Mouse (Mus musculus) MEL (cell line): ENCODE data around the gene Stx18. TPM values are rescaled to one million over a fixed set of nuclear protein-coding genes. Genes with fewer than 3 reads are reported as not detected.

Experiments
- DNase-seq: peaks from one replicate; pipeline ENCODE4 v3.0.0; 2011; ENCODE audit warnings: low read depth, low spot score
- H3K27ac ChIP-seq: 2 replicates; pipeline ENCODE4 v1.5.1; 2012; ENCODE audit warnings: low read depth, mild to moderate bottlenecking, control low read depth, low read length, moderate library complexity; ENCODE audit not compliant: control insufficient read depth
- H3K27me3 ChIP-seq, 2 experiments: fragments of 150-350 bp in 1 of 2; sonication (generic) in 1 of 2; 2 replicates each; pipeline ENCODE4 v1.6.1; 2012; ENCODE audit warnings: low read length in 2 of 2, mild to moderate bottlenecking in 2 of 2, improper control_type of control experiment in 1 of 2, moderate library complexity in 1 of 2; ENCODE audit not compliant: insufficient read depth in 2 of 2, control insufficient read depth in 1 of 2
- H3K36me3 ChIP-seq, 2 experiments: 2 replicates each; pipeline ENCODE4 v1.6.1; 2012 to 2014; ENCODE audit warnings: low read length in 2 of 2, improper control_type of control experiment in 1 of 2, inconsistent platforms in 1 of 2, mild to moderate bottlenecking in 1 of 2; ENCODE audit not compliant: insufficient read depth in 2 of 2, control insufficient read depth in 1 of 2
- H3K4me1 ChIP-seq, 2 experiments: fragments of 150-350 bp in 1 of 2; sonication (generic) in 1 of 2; 2 replicates each; pipeline ENCODE4 v1.6.1; 2012; ENCODE audit warnings: low read length in 2 of 2, improper control_type of control experiment in 1 of 2, mild to moderate bottlenecking in 1 of 2; ENCODE audit not compliant: insufficient read depth in 2 of 2, control insufficient read depth in 1 of 2
- H3K4me3 ChIP-seq, 2 experiments: fragments of 150-350 bp in 1 of 2; sonication (generic) in 1 of 2; 2 replicates each; pipeline ENCODE4 v1.5.1; 2012; ENCODE audit warnings: low read depth in 2 of 2, low read length in 2 of 2, mild to moderate bottlenecking in 2 of 2, moderate library complexity in 2 of 2, control low read depth in 1 of 2, improper control_type of control experiment in 1 of 2; ENCODE audit not compliant: control insufficient read depth in 1 of 2, insufficient read depth in 1 of 2
- H3K79me2 ChIP-seq: 2 replicates; pipeline ENCODE4 v1.6.1; 2012; ENCODE audit warnings: mild to moderate bottlenecking, low read length, moderate library complexity; ENCODE audit not compliant: control insufficient read depth, poor library complexity, insufficient read depth
- H3K9ac ChIP-seq: 2 replicates; pipeline ENCODE4 v1.6.1; 2012; ENCODE audit warnings: low read depth, mild to moderate bottlenecking, control low read depth, low read length, moderate library complexity; ENCODE audit not compliant: control insufficient read depth, poor library complexity, severe bottlenecking
- H3K9me3 ChIP-seq: fragments of 150-350 bp; sonication (generic); replicated peaks from 2 replicates; pipeline ENCODE4 v1.6.1; 2012; ENCODE audit warnings: mild to moderate bottlenecking, low read length, improper control_type of control experiment, moderate library complexity; ENCODE audit not compliant: insufficient read depth
- CHD2 ChIP-seq: IDR thresholded peaks from 2 replicates; pipeline ENCODE4 v1.6.1; 2011; ENCODE audit warnings: low read length, improper control_type of control experiment
- CTCF ChIP-seq, 3 experiments: IDR thresholded peaks in 2 of 3; conservative IDR thresholded peaks in 1 of 3; 2 replicates each; pipeline ENCODE4 v1.5.1; 2011 to 2012; ENCODE audit warnings: low read length in 3 of 3, low read depth in 2 of 3, mild to moderate bottlenecking in 2 of 3, improper control_type of control experiment in 1 of 3, inconsistent platforms in 1 of 3, mixed read lengths in 1 of 3, moderate library complexity in 1 of 3; ENCODE audit not compliant: control insufficient read depth in 1 of 3, insufficient read depth in 1 of 3, poor library complexity in 1 of 3, severe bottlenecking in 1 of 3
- ELF1 ChIP-seq: IDR thresholded peaks from 2 replicates; pipeline ENCODE4 v1.6.1; 2014; ENCODE audit warnings: low read depth, mild to moderate bottlenecking, inconsistent platforms, low read length, improper control_type of control experiment, moderate library complexity
- ETS1 ChIP-seq: IDR thresholded peaks from 2 replicates; pipeline ENCODE4 v1.6.1; 2012; ENCODE audit warnings: low read depth, mild to moderate bottlenecking, inconsistent platforms, low read length, improper control_type of control experiment, moderate library complexity
- GABPA ChIP-seq: IDR thresholded peaks from 2 replicates; pipeline ENCODE4 v1.6.1; 2012; ENCODE audit warnings: low read depth, mild to moderate bottlenecking, inconsistent platforms, low read length, improper control_type of control experiment, moderate library complexity
- GATA1 ChIP-seq: IDR thresholded peaks from 2 replicates; pipeline ENCODE4 v1.6.1; 2011; ENCODE audit warnings: low read depth, low read length, improper control_type of control experiment
- KAT2A ChIP-seq: conservative IDR thresholded peaks from 2 replicates; pipeline ENCODE4 v1.6.1; 2012; ENCODE audit warnings: low read depth, low read length, improper control_type of control experiment, inconsistent platforms
- MAX ChIP-seq: IDR thresholded peaks from 2 replicates; pipeline ENCODE4 v1.6.1; 2011; ENCODE audit warnings: low read length, improper control_type of control experiment
- MAZ ChIP-seq: IDR thresholded peaks from 2 replicates; pipeline ENCODE4 v1.6.1; 2012; ENCODE audit warnings: low read depth, mild to moderate bottlenecking, inconsistent platforms, low read length, improper control_type of control experiment
- MEF2A ChIP-seq: IDR thresholded peaks from 2 replicates; pipeline ENCODE4 v1.6.1; 2014; ENCODE audit warnings: low read depth, mild to moderate bottlenecking, inconsistent platforms, low read length, improper control_type of control experiment; ENCODE audit not compliant: poor library complexity, insufficient replicate concordance, severe bottlenecking; ENCODE audit errors: extremely low read depth
- MXI1 ChIP-seq: IDR thresholded peaks from 2 replicates; pipeline ENCODE4 v1.6.1; 2011; ENCODE audit warnings: mild to moderate bottlenecking, low read depth, low read length, improper control_type of control experiment
- MYB ChIP-seq: IDR thresholded peaks from 2 replicates; pipeline ENCODE4 v1.6.1; 2011; ENCODE audit warnings: mild to moderate bottlenecking, low read depth, low read length, improper control_type of control experiment
- MYC ChIP-seq: IDR thresholded peaks from 2 replicates; pipeline ENCODE4 v1.6.1; 2011; ENCODE audit warnings: low read depth, mild to moderate bottlenecking, low read length, improper control_type of control experiment, moderate library complexity
- NELFE ChIP-seq: IDR thresholded peaks from 2 replicates; pipeline ENCODE4 v1.6.1; 2011; ENCODE audit warnings: low read depth, low read length, improper control_type of control experiment
- POLR2A ChIP-seq, 2 experiments: IDR thresholded peaks; 2 replicates each; pipeline ENCODE4 v1.6.1; 2011 to 2012; ENCODE audit warnings: low read length in 2 of 2, mild to moderate bottlenecking in 2 of 2, control low read depth in 1 of 2, improper control_type of control experiment in 1 of 2, low read depth in 1 of 2, moderate library complexity in 1 of 2; ENCODE audit not compliant: control insufficient read depth in 1 of 2, insufficient read depth in 1 of 2, poor library complexity in 1 of 2
- POLR2AphosphoS2 ChIP-seq: IDR thresholded peaks from 2 replicates; pipeline ENCODE4 v1.6.1; 2011; ENCODE audit warnings: low read length, improper control_type of control experiment
- RAD21 ChIP-seq: IDR thresholded peaks from 2 replicates; pipeline ENCODE4 v1.6.1; 2011; ENCODE audit warnings: mild to moderate bottlenecking, low read depth, low read length, improper control_type of control experiment
- RCOR1 ChIP-seq: IDR thresholded peaks from 2 replicates; pipeline ENCODE4 v1.6.1; 2012; ENCODE audit warnings: low read depth, mild to moderate bottlenecking, inconsistent platforms, low read length, improper control_type of control experiment
- TAL1 ChIP-seq: IDR thresholded peaks from 2 replicates; pipeline ENCODE4 v1.6.1; 2012; ENCODE audit warnings: mild to moderate bottlenecking, inconsistent platforms, low read length, moderate library complexity, mixed read lengths
- TBP ChIP-seq: IDR thresholded peaks from 2 replicates; pipeline ENCODE4 v1.8.0; 2011; ENCODE audit warnings: low read depth, low read length, improper control_type of control experiment
- UBTF ChIP-seq: IDR thresholded peaks from 2 replicates; pipeline ENCODE4 v1.6.1; 2012; ENCODE audit warnings: low read depth, mild to moderate bottlenecking, inconsistent platforms, low read length, improper control_type of control experiment, moderate library complexity, borderline replicate concordance; ENCODE audit not compliant: insufficient read depth
- ZC3H11A ChIP-seq: IDR thresholded peaks from 2 replicates; pipeline ENCODE4 v1.6.1; 2012; ENCODE audit warnings: low read depth, mild to moderate bottlenecking, inconsistent platforms, low read length, improper control_type of control experiment
- ZKSCAN1 ChIP-seq: IDR thresholded peaks from 2 replicates; pipeline ENCODE4 v1.6.1; 2012; ENCODE audit warnings: low read depth, mild to moderate bottlenecking, inconsistent platforms, low read length, improper control_type of control experiment, moderate library complexity
- ZMIZ1 ChIP-seq: IDR thresholded peaks from 2 replicates; pipeline ENCODE4 v1.6.1; 2012; ENCODE audit warnings: low read depth, mild to moderate bottlenecking, inconsistent platforms, low read length, improper control_type of control experiment, moderate library complexity
- ZNF384 ChIP-seq: IDR thresholded peaks from 2 replicates; pipeline ENCODE4 v1.6.1; 2012; ENCODE audit warnings: low read depth, mild to moderate bottlenecking, inconsistent platforms, low read length, improper control_type of control experiment
- polyA plus RNA-seq, 2 experiments: library from polyadenylated mRNA; stranded (reverse) in 1 of 2; unstranded in 1 of 2; fragments of >175 nt in 1 of 2; fragments of >200 nt in 1 of 2; gene quantifications; 2 replicates each; pipeline versions ENCODE4 v1.2.1 to v1.2.4; 2012; ENCODE audit warnings: low replicate concordance in 2 of 2, low read depth in 1 of 2; ENCODE audit not compliant: insufficient read length in 2 of 2, insufficient read depth in 1 of 2, missing spikeins in 1 of 2
- total RNA-seq: library from RNA; depleted of rRNA; stranded (reverse); fragments of 300-350 nt; gene quantifications from 2 replicates; pipeline ENCODE4 v1.2.3, GENCODE M21; 2012

Gene Stx18
- total and polyA plus RNA-seq, 3 experiments, result 44.0 to 44.4 TPM; not detected in 1

- Histone ChIP-seq H3K36me3 (no peaks in the 10 kb centered on the region), H3K4me1 (no peaks in the 10 kb centered on the region), H3K4me3 (no peak overlapping the region), H3K27ac (no peak overlapping the region), H3K9me3 (no peaks in the 10 kb centered on the region), H3K79me2 (no peaks in the 10 kb centered on the region), H3K9ac (no peak overlapping the region), H3K27me3 (no peaks in the 10 kb centered on the region)
- no peak for DNase-seq
- TF ChIP-seq GATA1, result no peak
- TF ChIP-seq MAZ, result no peak
- no peak for TF ChIP-seq ELF1
- no peak for TF ChIP-seq MEF2A
Observed at GRCm38 (mm10) chr5:38004746-38005145, 33.8 kb upstream of the Stx18 start.

DNA sequence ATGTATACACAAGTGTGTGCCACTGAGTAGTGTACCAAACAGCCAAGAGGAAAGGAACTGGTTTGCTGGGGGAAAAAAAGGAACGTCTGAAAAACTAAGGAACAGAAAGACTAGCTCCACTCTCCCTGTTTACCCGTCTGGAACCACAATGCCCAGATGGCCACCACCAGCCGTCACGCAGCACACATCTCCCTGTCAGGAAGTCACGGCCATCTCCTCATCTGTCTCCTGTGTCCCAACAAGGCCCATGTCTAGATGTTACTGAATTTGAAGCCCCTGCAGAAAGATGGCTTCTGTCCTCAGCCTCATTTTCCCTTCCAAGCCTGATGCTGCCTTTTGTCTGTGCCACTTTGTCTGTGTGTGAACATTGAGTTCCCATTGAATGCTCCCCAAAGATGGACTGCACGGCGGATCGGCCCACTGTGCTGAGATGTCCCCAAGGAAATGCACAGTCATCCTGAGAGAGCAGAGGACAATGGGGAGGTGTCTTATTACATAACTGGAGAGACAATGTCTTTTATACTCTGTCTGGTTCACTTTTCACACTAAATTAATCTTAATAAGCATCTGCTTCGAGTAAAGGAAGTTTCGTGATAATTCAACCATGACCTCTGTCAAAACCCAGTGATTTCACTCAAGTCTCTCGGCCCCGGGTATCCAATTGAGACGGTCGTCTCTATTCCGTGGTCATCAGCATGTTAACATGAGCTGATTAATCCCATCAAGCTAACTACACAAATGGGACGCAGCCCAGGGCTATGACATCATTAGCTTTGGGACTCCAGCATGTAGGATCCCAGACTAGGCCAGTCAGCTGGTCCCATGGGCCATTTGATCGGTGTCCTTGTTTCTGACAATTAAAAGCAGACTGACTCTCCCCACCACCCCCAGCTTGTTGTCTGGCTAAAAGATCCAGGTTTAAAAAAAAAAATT, 31.9 kb upstream of the Stx18 start:
- Histone ChIP-seq H3K27me3 (no peaks in the 10 kb centered on the region), H3K79me2 (no peaks in the 10 kb centered on the region)

DNA sequence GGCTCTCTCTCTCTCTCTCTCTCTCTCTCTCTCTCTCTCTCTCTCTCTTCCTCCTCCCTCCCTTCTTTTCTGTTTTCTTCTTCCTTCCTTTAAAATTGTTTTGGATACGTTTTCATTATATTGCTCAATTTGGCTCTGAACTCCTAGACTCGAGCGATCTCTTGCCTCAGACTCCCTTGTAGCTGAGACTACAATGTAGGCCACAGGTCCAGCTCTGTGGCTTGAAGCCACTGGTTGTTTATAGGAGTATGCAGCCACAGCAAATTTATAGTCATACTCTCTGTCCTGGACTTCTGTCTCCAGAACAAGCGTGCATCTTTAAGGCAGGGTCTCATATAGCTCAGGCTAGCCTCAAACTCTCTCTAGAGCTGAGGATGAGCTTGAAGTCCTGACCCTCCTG, 29.5 kb upstream of the Stx18 start:
- Histone ChIP-seq H3K79me2 (no peaks in the 10 kb centered on the region), H3K4me1 (no peaks in the 10 kb centered on the region), H3K4me3 (no peak overlapping the region), H3K9me3 (no peaks in the 10 kb centered on the region), H3K27ac (no peak overlapping the region), H3K27me3 (no peaks in the 10 kb centered on the region), H3K9ac (no peak overlapping the region), H3K36me3 (no peaks in the 10 kb centered on the region)
- DNase-seq, result no peak
- TF ChIP-seq TAL1 (no peak), POLR2AphosphoS2 (no peak), ELF1 (no peak), CTCF (IDR thresholded peaks at IDR 0.05 in 2 of 3, conservative IDR thresholded peaks at IDR 0.05 in 1 of 3; ENCODE audit: control insufficient read depth in 1 of 3, insufficient read depth in 1 of 3, low read depth in 2 of 3, low read length in 3 of 3, poor library complexity in 1 of 3, severe bottlenecking in 1 of 3) (no peak), MYB (no peak), RCOR1 (no peak), POLR2A (IDR thresholded peaks at IDR 0.05; ENCODE audit: control insufficient read depth in 1 of 2, insufficient read depth in 1 of 2, low read depth in 1 of 2, low read length in 2 of 2, poor library complexity in 1 of 2) (no peak), ETS1 (no peak), MXI1 (no peak), MYC (no peak)

More for the DNA sequence above, 31.9 kb upstream of the Stx18 start:
- Histone ChIP-seq H3K36me3 (no peaks in the 10 kb centered on the region), H3K9me3 (no peaks in the 10 kb centered on the region), H3K27ac (no peak overlapping the region), H3K9ac (no peak overlapping the region), H3K4me3 (no peak overlapping the region), H3K4me1 (no peaks in the 10 kb centered on the region)
- no peak for TF ChIP-seq MXI1
- TF ChIP-seq KAT2A, result no peak
- no peak for TF ChIP-seq UBTF
- TF ChIP-seq MAZ, result no peak
- no peak for TF ChIP-seq MAX
- no peak for TF ChIP-seq CHD2
- no peak for TF ChIP-seq ZKSCAN1
- no peak for TF ChIP-seq ZC3H11A
- no peak for TF ChIP-seq POLR2AphosphoS2
- TF ChIP-seq NELFE, result no peak
- TF ChIP-seq GABPA, result no peak
- TF ChIP-seq ELF1, result no peak
- no peak for TF ChIP-seq TBP
- no peak for TF ChIP-seq MYC
- no peak for TF ChIP-seq ZNF384
- TF ChIP-seq POLR2A (IDR thresholded peaks at IDR 0.05; ENCODE audit: control insufficient read depth in 1 of 2, insufficient read depth in 1 of 2, low read depth in 1 of 2, low read length in 2 of 2, poor library complexity in 1 of 2), result no peak
- TF ChIP-seq ZMIZ1, result no peak
- TF ChIP-seq RAD21, result no peak
- no peak for DNase-seq
